Mouse (Mus musculus) MEL (cell line): ENCODE data around the gene Sarm1. TPM values are rescaled to one million over a fixed set of nuclear protein-coding genes. Genes with fewer than 3 reads are reported as not detected.

Experiments used
- DNase-seq: peaks from one replicate; pipeline ENCODE4 v3.0.0; 2011; ENCODE audit warnings: low read depth, low spot score
- H3K27ac ChIP-seq: 2 replicates; pipeline ENCODE4 v1.5.1; 2012; ENCODE audit warnings: low read depth, mild to moderate bottlenecking, control low read depth, low read length, moderate library complexity; ENCODE audit not compliant: control insufficient read depth
- H3K27me3 ChIP-seq, 2 experiments: fragments of 150-350 bp in 1 of 2; sonication (generic) in 1 of 2; 2 replicates each; pipeline ENCODE4 v1.6.1; 2012; ENCODE audit warnings: low read length in 2 of 2, mild to moderate bottlenecking in 2 of 2, improper control_type of control experiment in 1 of 2, moderate library complexity in 1 of 2; ENCODE audit not compliant: insufficient read depth in 2 of 2, control insufficient read depth in 1 of 2
- H3K36me3 ChIP-seq, 2 experiments: 2 replicates each; pipeline ENCODE4 v1.6.1; 2012 to 2014; ENCODE audit warnings: low read length in 2 of 2, improper control_type of control experiment in 1 of 2, inconsistent platforms in 1 of 2, mild to moderate bottlenecking in 1 of 2; ENCODE audit not compliant: insufficient read depth in 2 of 2, control insufficient read depth in 1 of 2
- H3K4me1 ChIP-seq, 2 experiments: fragments of 150-350 bp in 1 of 2; sonication (generic) in 1 of 2; 2 replicates each; pipeline ENCODE4 v1.6.1; 2012; ENCODE audit warnings: low read length in 2 of 2, improper control_type of control experiment in 1 of 2, mild to moderate bottlenecking in 1 of 2; ENCODE audit not compliant: insufficient read depth in 2 of 2, control insufficient read depth in 1 of 2
- H3K4me3 ChIP-seq, 2 experiments: fragments of 150-350 bp in 1 of 2; sonication (generic) in 1 of 2; 2 replicates each; pipeline ENCODE4 v1.5.1; 2012; ENCODE audit warnings: low read depth in 2 of 2, low read length in 2 of 2, mild to moderate bottlenecking in 2 of 2, moderate library complexity in 2 of 2, control low read depth in 1 of 2, improper control_type of control experiment in 1 of 2; ENCODE audit not compliant: control insufficient read depth in 1 of 2, insufficient read depth in 1 of 2
- H3K79me2 ChIP-seq: 2 replicates; pipeline ENCODE4 v1.6.1; 2012; ENCODE audit warnings: mild to moderate bottlenecking, low read length, moderate library complexity; ENCODE audit not compliant: control insufficient read depth, poor library complexity, insufficient read depth
- H3K9ac ChIP-seq: 2 replicates; pipeline ENCODE4 v1.6.1; 2012; ENCODE audit warnings: low read depth, mild to moderate bottlenecking, control low read depth, low read length, moderate library complexity; ENCODE audit not compliant: control insufficient read depth, poor library complexity, severe bottlenecking
- H3K9me3 ChIP-seq: fragments of 150-350 bp; sonication (generic); replicated peaks from 2 replicates; pipeline ENCODE4 v1.6.1; 2012; ENCODE audit warnings: mild to moderate bottlenecking, low read length, improper control_type of control experiment, moderate library complexity; ENCODE audit not compliant: insufficient read depth
- CHD2 ChIP-seq: IDR thresholded peaks from 2 replicates; pipeline ENCODE4 v1.6.1; 2011; ENCODE audit warnings: low read length, improper control_type of control experiment
- CTCF ChIP-seq, 3 experiments: IDR thresholded peaks in 2 of 3; conservative IDR thresholded peaks in 1 of 3; 2 replicates each; pipeline ENCODE4 v1.5.1; 2011 to 2012; ENCODE audit warnings: low read length in 3 of 3, low read depth in 2 of 3, mild to moderate bottlenecking in 2 of 3, improper control_type of control experiment in 1 of 3, inconsistent platforms in 1 of 3, mixed read lengths in 1 of 3, moderate library complexity in 1 of 3; ENCODE audit not compliant: control insufficient read depth in 1 of 3, insufficient read depth in 1 of 3, poor library complexity in 1 of 3, severe bottlenecking in 1 of 3
- E2F4 ChIP-seq: IDR thresholded peaks from 2 replicates; pipeline ENCODE4 v1.6.1; 2011; ENCODE audit warnings: low read depth, low read length, improper control_type of control experiment, borderline replicate concordance
- ELF1 ChIP-seq: IDR thresholded peaks from 2 replicates; pipeline ENCODE4 v1.6.1; 2014; ENCODE audit warnings: low read depth, mild to moderate bottlenecking, inconsistent platforms, low read length, improper control_type of control experiment, moderate library complexity
- EP300 ChIP-seq, 2 experiments: IDR thresholded peaks; 2 replicates each; pipeline ENCODE4 v1.6.1; 2011; ENCODE audit warnings: improper control_type of control experiment in 2 of 2, low read length in 2 of 2, low read depth in 1 of 2, mild to moderate bottlenecking in 1 of 2
- ETS1 ChIP-seq: IDR thresholded peaks from 2 replicates; pipeline ENCODE4 v1.6.1; 2012; ENCODE audit warnings: low read depth, mild to moderate bottlenecking, inconsistent platforms, low read length, improper control_type of control experiment, moderate library complexity
- GATA1 ChIP-seq: IDR thresholded peaks from 2 replicates; pipeline ENCODE4 v1.6.1; 2011; ENCODE audit warnings: low read depth, low read length, improper control_type of control experiment
- HCFC1 ChIP-seq: IDR thresholded peaks from 2 replicates; pipeline ENCODE4 v1.6.1; 2012; ENCODE audit warnings: low read depth, mild to moderate bottlenecking, inconsistent platforms, low read length, improper control_type of control experiment, moderate library complexity
- MAX ChIP-seq: IDR thresholded peaks from 2 replicates; pipeline ENCODE4 v1.6.1; 2011; ENCODE audit warnings: low read length, improper control_type of control experiment
- MYB ChIP-seq: IDR thresholded peaks from 2 replicates; pipeline ENCODE4 v1.6.1; 2011; ENCODE audit warnings: mild to moderate bottlenecking, low read depth, low read length, improper control_type of control experiment
- NELFE ChIP-seq: IDR thresholded peaks from 2 replicates; pipeline ENCODE4 v1.6.1; 2011; ENCODE audit warnings: low read depth, low read length, improper control_type of control experiment
- POLR2A ChIP-seq, 2 experiments: IDR thresholded peaks; 2 replicates each; pipeline ENCODE4 v1.6.1; 2011 to 2012; ENCODE audit warnings: low read length in 2 of 2, mild to moderate bottlenecking in 2 of 2, control low read depth in 1 of 2, improper control_type of control experiment in 1 of 2, low read depth in 1 of 2, moderate library complexity in 1 of 2; ENCODE audit not compliant: control insufficient read depth in 1 of 2, insufficient read depth in 1 of 2, poor library complexity in 1 of 2
- POLR2AphosphoS2 ChIP-seq: IDR thresholded peaks from 2 replicates; pipeline ENCODE4 v1.6.1; 2011; ENCODE audit warnings: low read length, improper control_type of control experiment
- POLR2AphosphoS5 ChIP-seq: IDR thresholded peaks from 2 replicates; pipeline ENCODE4 v1.6.1; 2012; ENCODE audit warnings: low read depth, borderline replicate concordance, mild to moderate bottlenecking, inconsistent platforms, low read length, moderate library complexity, mixed read lengths
- RAD21 ChIP-seq: IDR thresholded peaks from 2 replicates; pipeline ENCODE4 v1.6.1; 2011; ENCODE audit warnings: mild to moderate bottlenecking, low read depth, low read length, improper control_type of control experiment
- SIN3A ChIP-seq: IDR thresholded peaks from 2 replicates; pipeline ENCODE4 v1.6.1; 2012; ENCODE audit warnings: low read length, improper control_type of control experiment, inconsistent platforms
- SMC3 ChIP-seq: IDR thresholded peaks from 2 replicates; pipeline ENCODE4 v1.6.1; 2011; ENCODE audit warnings: low read depth, low read length, improper control_type of control experiment
- TAL1 ChIP-seq: IDR thresholded peaks from 2 replicates; pipeline ENCODE4 v1.6.1; 2012; ENCODE audit warnings: mild to moderate bottlenecking, inconsistent platforms, low read length, moderate library complexity, mixed read lengths
- TCF12 ChIP-seq: IDR thresholded peaks from 2 replicates; pipeline ENCODE4 v1.6.1; 2014; ENCODE audit warnings: low read depth, mild to moderate bottlenecking, inconsistent platforms, low read length, improper control_type of control experiment, moderate library complexity
- USF1 ChIP-seq: IDR thresholded peaks from 2 replicates; pipeline ENCODE4 v1.6.1; 2014; ENCODE audit warnings: low read depth, mild to moderate bottlenecking, inconsistent platforms, low read length, improper control_type of control experiment, moderate library complexity
- USF2 ChIP-seq, 2 experiments: IDR thresholded peaks; 2 replicates each; pipeline ENCODE4 v1.6.1; 2011 to 2012; ENCODE audit warnings: improper control_type of control experiment in 2 of 2, low read length in 2 of 2, borderline replicate concordance in 1 of 2, inconsistent platforms in 1 of 2, low read depth in 1 of 2, mild to moderate bottlenecking in 1 of 2; ENCODE audit not compliant: insufficient read depth in 1 of 2
- ZMIZ1 ChIP-seq: IDR thresholded peaks from 2 replicates; pipeline ENCODE4 v1.6.1; 2012; ENCODE audit warnings: low read depth, mild to moderate bottlenecking, inconsistent platforms, low read length, improper control_type of control experiment, moderate library complexity
- ZNF384 ChIP-seq: IDR thresholded peaks from 2 replicates; pipeline ENCODE4 v1.6.1; 2012; ENCODE audit warnings: low read depth, mild to moderate bottlenecking, inconsistent platforms, low read length, improper control_type of control experiment
- polyA plus RNA-seq, 2 experiments: library from polyadenylated mRNA; stranded (reverse) in 1 of 2; unstranded in 1 of 2; fragments of >175 nt in 1 of 2; fragments of >200 nt in 1 of 2; gene quantifications; 2 replicates each; pipeline versions ENCODE4 v1.2.1 to v1.2.4; 2012; ENCODE audit warnings: low replicate concordance in 2 of 2, low read depth in 1 of 2; ENCODE audit not compliant: insufficient read length in 2 of 2, insufficient read depth in 1 of 2, missing spikeins in 1 of 2
- total RNA-seq: library from RNA; depleted of rRNA; stranded (reverse); fragments of 300-350 nt; gene quantifications from 2 replicates; pipeline ENCODE4 v1.2.3, GENCODE M21; 2012

Gene Sarm1
- total and polyA plus RNA-seq, 3 experiments, result 0.73 to 4.3 TPM; not detected in 1

GRCm38 (mm10) chr11:78435776-78436349 lies 61.7 kb downstream of the Sarm1 start:
- H3K36me3 ChIP-seq, result peaks cover 0 to 5% of the 10 kb centered on the region in 2 experiments; a peak in 1 of 4 replicates
- H3K79me2 ChIP-seq, result no peaks in the 10 kb centered on the region
- no peak for TF ChIP-seq EP300 (IDR thresholded peaks at IDR 0.05; ENCODE audit: low read depth in 1 of 2, low read length in 2 of 2)
- peak; percentile 79 to 95 (median 86) for TF ChIP-seq CTCF (IDR thresholded peaks at IDR 0.05 in 2 of 3, conservative IDR thresholded peaks at IDR 0.05 in 1 of 3; ENCODE audit: control insufficient read depth in 1 of 3, insufficient read depth in 1 of 3, low read depth in 2 of 3, low read length in 3 of 3, poor library complexity in 1 of 3, severe bottlenecking in 1 of 3)
- no peak for TF ChIP-seq CHD2
- TF ChIP-seq MAX, result peak; percentile 20; the same call in 1 of the 2 replicates
- TF ChIP-seq SIN3A, result no peak; the same call in 1 of the 2 replicates
- TF ChIP-seq POLR2AphosphoS5, result no peak
- TF ChIP-seq NELFE, result no peak
- TF ChIP-seq SMC3, result peak; percentile 56
- TF ChIP-seq TCF12, result no peak
- no peak for TF ChIP-seq ETS1
- peak; percentile 72 for TF ChIP-seq GATA1
- no peak for TF ChIP-seq TAL1
- TF ChIP-seq POLR2A (IDR thresholded peaks at IDR 0.05; ENCODE audit: control insufficient read depth in 1 of 2, insufficient read depth in 1 of 2, low read depth in 1 of 2, low read length in 2 of 2, poor library complexity in 1 of 2), result no peak
- TF ChIP-seq ELF1, result 0 out of 2 replicates have a peak, but pooled peaks have one; percentile 20
- TF ChIP-seq USF1, result no peak
- TF ChIP-seq ZNF384, result no peak
- no peak; the same call in none of the 2 replicates for TF ChIP-seq RAD21
- TF ChIP-seq HCFC1, result 0 out of 2 replicates have a peak, but pooled peaks have one; percentile 22
- no peak for TF ChIP-seq ZMIZ1
- TF ChIP-seq POLR2AphosphoS2, result no peak
- TF ChIP-seq MYB, result no peak
- TF ChIP-seq USF2 (IDR thresholded peaks at IDR 0.05; ENCODE audit: borderline replicate concordance in 1 of 2, insufficient read depth in 1 of 2, low read depth in 1 of 2, low read length in 2 of 2), result no peak
- TF ChIP-seq E2F4, result no peak
- TF ChIP-seq, all 39 proteins: peak for 6
- H3K27me3 ChIP-seq, result peaks cover 2 to 3% of the 10 kb centered on the region in 2 experiments; a peak in 3 of 4 replicates
- peak; percentile 74 for DNase-seq
- H3K27ac ChIP-seq, result no peak overlapping the region
- H3K9ac ChIP-seq, result no peak overlapping the region
- peaks cover 0 to 19% of the 10 kb centered on the region in 2 experiments; a peak in 2 of 4 replicates for H3K4me1 ChIP-seq
- no peak overlapping the region for H3K4me3 ChIP-seq
- no peaks in the 10 kb centered on the region for H3K9me3 ChIP-seq
